Mouse (Mus musculus): ENCODE measurements at regions not wholly inside any gene's neighbourhood (a gene's known extent, or its start where the extent isn't known, plus 50 kb on each side); places are given as distances from the start of the nearest gene placed in this dataset.

DNA sequence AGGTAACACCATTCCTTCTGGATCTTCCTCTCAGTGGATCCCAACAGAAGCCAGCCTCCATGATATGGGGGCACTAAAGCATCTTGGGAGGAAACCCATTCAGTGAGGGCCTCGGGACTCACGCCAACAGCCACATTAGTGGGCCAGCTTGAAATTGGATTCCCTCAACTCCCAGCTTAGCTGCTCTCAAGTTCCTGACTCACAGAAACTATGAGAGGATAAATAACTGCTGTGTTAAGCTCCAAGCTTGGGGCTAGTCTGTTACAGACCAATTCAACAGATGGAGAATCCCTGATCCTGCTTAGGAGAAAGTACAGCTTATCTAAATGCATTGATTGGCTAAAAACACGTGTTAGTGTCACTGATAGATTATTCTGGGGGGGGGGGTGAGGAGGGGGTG is 210.7 kb upstream of the Tbx3 start:
- no peak for ATAC-seq
- WGBS, result 66% methylated on average over 3 of the region's 3 CpGs

DNA sequence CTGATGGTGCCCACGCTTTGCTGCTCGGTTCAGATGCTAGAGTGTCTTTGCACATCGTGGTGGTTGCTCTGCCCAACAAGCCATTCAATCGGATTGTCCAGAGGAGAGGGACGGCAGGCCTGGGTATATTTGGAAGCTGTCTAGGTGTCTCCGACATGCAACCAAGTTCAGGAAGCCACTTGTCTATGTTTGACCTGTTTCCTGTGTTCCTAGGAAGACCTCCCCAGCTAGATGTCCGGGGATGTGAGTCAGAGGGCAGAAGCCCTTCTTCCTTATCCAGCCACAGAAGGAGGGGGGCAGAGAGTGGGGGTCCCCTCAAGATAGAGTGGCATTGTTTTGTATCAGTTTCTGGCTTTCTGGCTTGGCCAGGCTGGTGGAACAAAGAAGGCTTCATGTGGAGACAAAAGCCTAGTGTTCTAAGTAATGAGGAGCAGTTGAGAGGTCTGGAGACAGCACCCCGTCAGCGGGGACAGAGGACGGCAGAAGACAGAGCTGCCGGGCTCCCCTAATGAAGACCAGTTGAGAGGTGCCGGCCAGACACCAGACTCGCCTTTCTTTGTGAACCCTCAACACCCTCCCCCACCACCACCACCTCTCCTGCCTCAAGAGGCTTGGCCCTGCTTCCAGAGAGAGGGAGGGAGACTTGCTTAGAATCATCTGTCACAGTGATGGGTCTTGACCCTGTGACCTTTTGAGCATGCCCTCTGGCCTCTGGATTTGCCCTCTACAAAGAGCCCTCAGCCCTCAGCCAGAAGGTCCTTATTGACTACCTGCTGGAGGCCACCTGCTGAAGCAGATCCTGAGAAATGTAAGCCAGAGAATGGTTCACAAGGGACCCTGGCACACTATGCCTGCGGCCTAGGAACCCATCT is 207.6 kb upstream of the Tbx3 start:
- no peak overlapping the region for H3K4me2 ChIP-seq (ENCODE audit: low read depth)

More for the DNA sequence above, 210.7 kb upstream of the Tbx3 start:
- Histone ChIP-seq H3K9ac (no peak overlapping the region), H3K27ac (ENCODE audit: low read depth, low read length) (no peak overlapping the region), H3K27me3 (ENCODE audit: insufficient read depth, low read length) (no peaks in the 10 kb centered on the region), H3K4me2 (ENCODE audit: low read depth) (no peak overlapping the region), H3K36me3 (ENCODE audit: insufficient read depth) (no peaks in the 10 kb centered on the region), H3K4me3 (ENCODE audit: low read depth, low read length) (no peak overlapping the region), H3K4me1 (ENCODE audit: insufficient read depth) (no peaks in the 10 kb centered on the region), H3K9me3 (ENCODE audit: low read length) (no peaks in the 10 kb centered on the region)
- no peak for DNase-seq
- TF ChIP-seq CTCF (IDR thresholded peaks at IDR 0.05; ENCODE audit: low read depth), result no peak

DNA sequence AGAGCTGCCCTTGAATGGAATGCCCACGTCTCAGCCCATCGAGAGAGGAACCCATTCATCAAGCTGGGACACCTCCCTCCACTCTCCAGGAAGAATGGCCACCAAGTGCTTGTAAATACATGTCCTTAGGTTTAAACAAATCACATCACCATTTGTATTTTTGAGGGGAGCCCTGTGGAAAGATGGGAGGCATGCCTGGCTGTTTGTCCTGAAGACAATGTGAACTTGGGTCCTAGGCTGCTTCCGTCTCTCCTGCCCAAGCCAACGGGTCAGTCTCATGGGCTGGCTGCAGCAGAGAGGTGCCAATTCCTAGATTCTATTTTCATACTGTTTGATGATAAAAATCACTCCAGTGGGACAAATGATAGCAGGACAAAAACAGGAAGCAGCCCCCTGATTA is 205.9 kb upstream of the Tbx3 start:
- 93% methylated on average over 4 of the region's 4 CpGs for WGBS
- Histone ChIP-seq H3K9ac (no peak overlapping the region), H3K36me3 (ENCODE audit: insufficient read depth) (no peaks in the 10 kb centered on the region), H3K4me2 (ENCODE audit: low read depth) (no peak overlapping the region), H3K4me3 (ENCODE audit: low read depth, low read length) (no peak overlapping the region), H3K9me3 (ENCODE audit: low read length) (no peaks in the 10 kb centered on the region), H3K27ac (ENCODE audit: low read depth, low read length) (no peak overlapping the region), H3K4me1 (ENCODE audit: insufficient read depth) (no peaks in the 10 kb centered on the region), H3K27me3 (ENCODE audit: insufficient read depth, low read length) (no peaks in the 10 kb centered on the region)
- TF ChIP-seq CTCF (IDR thresholded peaks at IDR 0.05; ENCODE audit: low read depth), result no peak
- ATAC-seq (no peak), DNase-seq (no peak)

More for the DNA sequence above, 207.6 kb upstream of the Tbx3 start:
- no peaks in the 10 kb centered on the region for H3K9me3 ChIP-seq (ENCODE audit: low read length)
- H3K36me3 ChIP-seq (ENCODE audit: insufficient read depth), result no peaks in the 10 kb centered on the region
- TF ChIP-seq CTCF (IDR thresholded peaks at IDR 0.05; ENCODE audit: low read depth), result no peak
- WGBS, result 59% methylated on average over 14 of the region's 14 CpGs
- DNase-seq, result no peak
- no peak for ATAC-seq
- no peaks in the 10 kb centered on the region for H3K4me1 ChIP-seq (ENCODE audit: insufficient read depth)
- no peak overlapping the region for H3K27ac ChIP-seq (ENCODE audit: low read depth, low read length)
- H3K4me3 ChIP-seq (ENCODE audit: low read depth, low read length), result no peak overlapping the region
- H3K9ac ChIP-seq, result no peak overlapping the region
- H3K27me3 ChIP-seq (ENCODE audit: insufficient read depth, low read length), result no peaks in the 10 kb centered on the region

DNA sequence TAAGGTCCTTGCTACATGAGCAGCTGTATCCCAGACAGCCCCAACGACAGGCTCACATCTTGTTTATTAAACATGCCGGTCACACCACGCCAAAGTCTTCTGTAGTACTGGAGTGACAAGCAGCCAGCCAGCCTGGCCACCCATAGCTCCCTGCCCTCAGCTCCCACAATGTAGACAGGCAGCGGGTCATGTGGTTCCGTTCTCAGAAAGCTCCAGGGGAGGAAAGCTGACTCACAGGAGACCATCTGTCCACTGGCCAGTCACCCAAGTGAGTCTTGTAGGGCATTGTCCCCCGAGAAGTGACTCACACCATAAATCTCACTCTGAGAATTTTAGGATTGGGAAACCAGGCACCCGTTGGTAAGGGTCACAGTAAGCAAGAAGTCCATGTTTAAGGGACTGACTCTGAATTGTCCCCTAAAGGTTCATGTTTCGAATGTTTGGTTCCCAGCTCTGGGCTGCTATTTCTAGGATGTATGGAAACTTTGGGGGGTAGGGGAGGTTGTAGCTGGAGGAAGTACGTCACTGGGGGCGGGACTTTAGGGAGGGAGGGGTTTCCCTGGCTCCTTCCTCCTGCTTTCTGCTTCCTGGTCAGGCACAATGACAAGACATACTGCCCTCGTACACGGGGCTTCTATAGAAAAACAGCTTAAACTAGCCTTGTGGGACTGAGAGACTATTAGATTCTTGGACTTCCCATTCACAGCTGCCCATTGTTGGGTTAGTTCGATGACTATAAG is 203.0 kb upstream of the Tbx3 start:
- 82% methylated on average over 13 of the region's 13 CpGs for WGBS
- H3K36me3 ChIP-seq (ENCODE audit: insufficient read depth), result no peaks in the 10 kb centered on the region
- TF ChIP-seq CTCF (IDR thresholded peaks at IDR 0.05; ENCODE audit: low read depth), result no peak
- no peak overlapping the region for H3K4me2 ChIP-seq (ENCODE audit: low read depth)
- ATAC-seq (no peak), DNase-seq (no peak)
- no peak overlapping the region for H3K9ac ChIP-seq
- no peaks in the 10 kb centered on the region for H3K4me1 ChIP-seq (ENCODE audit: insufficient read depth)
- no peak overlapping the region for H3K4me3 ChIP-seq (ENCODE audit: low read depth, low read length)
- no peak overlapping the region for H3K27ac ChIP-seq (ENCODE audit: low read depth, low read length)
- H3K27me3 ChIP-seq (ENCODE audit: insufficient read depth, low read length), result no peaks in the 10 kb centered on the region
- no peaks in the 10 kb centered on the region for H3K9me3 ChIP-seq (ENCODE audit: low read length)

DNA sequence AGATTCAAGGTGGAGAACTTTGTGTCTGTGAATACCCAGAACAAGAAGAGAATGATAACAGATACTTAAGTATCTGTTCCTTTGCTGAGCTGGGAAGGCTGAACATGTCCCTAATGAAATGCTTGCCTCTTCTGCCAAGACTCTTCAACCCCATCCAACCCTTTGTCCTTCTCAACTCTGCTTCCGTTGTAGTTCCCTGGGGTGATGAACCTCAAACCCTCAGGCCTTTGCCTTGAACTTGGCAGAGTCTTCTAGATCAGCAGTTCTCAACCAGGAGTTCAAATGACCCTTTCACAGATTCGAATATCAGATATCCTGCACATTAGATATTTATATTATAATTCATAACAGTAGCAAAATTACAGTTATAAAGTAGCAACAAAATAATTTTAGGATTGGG is 192.5 kb upstream of the Tbx3 start:
- H3K4me3 ChIP-seq (ENCODE audit: low read depth, low read length), result no peak overlapping the region
- DNase-seq (no peak), ATAC-seq (no peak)
- H3K4me1 ChIP-seq (ENCODE audit: insufficient read depth), result no peaks in the 10 kb centered on the region
- H3K27ac ChIP-seq (ENCODE audit: low read depth, low read length), result no peak overlapping the region
- TF ChIP-seq CTCF (IDR thresholded peaks at IDR 0.05; ENCODE audit: low read depth), result no peak
- no peak overlapping the region for H3K9ac ChIP-seq
- WGBS, result 85% methylated on average over 2 of the region's 2 CpGs
- H3K9me3 ChIP-seq (ENCODE audit: low read length), result no peaks in the 10 kb centered on the region
- no peaks in the 10 kb centered on the region for H3K27me3 ChIP-seq (ENCODE audit: insufficient read depth, low read length)
- no peaks in the 10 kb centered on the region for H3K36me3 ChIP-seq (ENCODE audit: insufficient read depth)
- no peak overlapping the region for H3K4me2 ChIP-seq (ENCODE audit: low read depth)

DNA sequence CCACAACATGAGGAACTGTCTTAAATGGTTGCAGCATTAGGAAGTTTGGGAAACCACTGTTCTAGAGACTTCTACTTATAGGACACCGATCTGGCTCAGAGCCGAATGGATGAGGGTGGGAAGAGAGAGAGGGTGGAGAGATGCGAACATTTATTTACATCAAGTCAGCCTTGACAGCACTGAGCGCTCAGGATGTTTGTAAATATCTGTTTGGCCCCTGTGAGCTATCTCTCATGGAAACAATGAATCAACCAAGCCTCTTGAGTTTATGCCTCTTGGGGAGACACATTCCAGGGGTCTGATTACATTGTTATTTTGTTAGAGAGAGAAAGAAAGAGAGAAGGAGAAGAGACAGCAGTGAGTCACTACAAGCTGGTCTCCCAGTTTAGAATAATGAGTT is 192.1 kb upstream of the Tbx3 start:
- ATAC-seq (no peak), DNase-seq (no peak)
- H3K27me3 ChIP-seq (ENCODE audit: insufficient read depth, low read length), result no peaks in the 10 kb centered on the region
- no peak overlapping the region for H3K9ac ChIP-seq
- no peaks in the 10 kb centered on the region for H3K36me3 ChIP-seq (ENCODE audit: insufficient read depth)
- H3K4me2 ChIP-seq (ENCODE audit: low read depth), result no peak overlapping the region
- H3K9me3 ChIP-seq (ENCODE audit: low read length), result no peaks in the 10 kb centered on the region
- 94% methylated on average over 4 of the region's 4 CpGs for WGBS
- H3K4me1 ChIP-seq (ENCODE audit: insufficient read depth), result no peaks in the 10 kb centered on the region
- H3K4me3 ChIP-seq (ENCODE audit: low read depth, low read length), result no peak overlapping the region
- H3K27ac ChIP-seq (ENCODE audit: low read depth, low read length), result no peak overlapping the region
- TF ChIP-seq CTCF (IDR thresholded peaks at IDR 0.05; ENCODE audit: low read depth), result no peak
